ENCODE assay signal across 9 mouse cellular contexts in the genomic region with DNA sequence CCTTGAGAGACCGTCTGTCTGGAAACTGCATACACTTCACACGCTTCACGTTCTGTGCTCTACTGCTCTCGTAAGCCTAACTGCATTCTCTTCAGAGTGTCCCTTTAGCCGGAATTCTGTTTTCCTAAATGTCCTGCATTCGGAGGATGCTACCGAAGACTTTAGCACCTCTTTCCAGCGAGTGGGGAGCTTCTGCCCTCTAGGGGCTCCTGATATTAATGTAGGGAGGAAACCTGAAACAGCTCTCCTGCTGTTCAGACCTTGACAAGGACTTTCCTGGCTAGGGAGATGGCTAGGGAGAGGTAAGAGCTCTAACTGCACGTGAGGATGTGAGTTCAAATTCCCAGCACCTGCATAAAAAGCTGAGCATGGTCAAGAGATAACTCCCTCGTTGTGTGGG. TPM values are rescaled to one million over a fixed set of nuclear protein-coding genes. Genes with fewer than 3 reads are reported as not detected.
A peak's percentile ranks its signal among the peaks of the same experiment; 100 is the strongest.
DNase-seq lines count a peak whose midpoint lies in the region; ATAC-seq and TF ChIP-seq lines count a peak whose summit lies in the region.
"Had no signal": no experiment of that assay in that cellular context is flagged by ENCODE, and none has a peak within 500 bp of the region (broad histone marks: within the 10 kb centered on the region; RNA-seq: fewer than 3 reads in every experiment).

No protein-coding gene starts in this region.

- ATAC-seq in liver, postnatal 0 days: no peak
- ATAC-seq in liver, embryonic 12.5 days: no peak
- no peak for ATAC-seq in forebrain, embryonic 12.5 days (ENCODE audit: low FRiP score)

- H3K4me2 ChIP-seq in liver, postnatal 0 days (ENCODE audit: low read depth, low read length): no peak overlapping the region
- no peak overlapping the region for H3K4me2 ChIP-seq in liver, embryonic 12.5 days
- H3K4me2 ChIP-seq in forebrain, embryonic 12.5 days: no peak overlapping the region

- no peak overlapping the region for H3K4me3 ChIP-seq in liver, postnatal 0 days (ENCODE audit: low read depth, low read length)
- no peak overlapping the region for H3K4me3 ChIP-seq in liver, embryonic 12.5 days
- H3K4me3 ChIP-seq in kidney, adult 2 months (ENCODE audit: insufficient read depth, low read depth, low read length): no peak overlapping the region
- no peak overlapping the region for H3K4me3 ChIP-seq in forebrain, embryonic 12.5 days (replicated peaks)
- H3K4me3 ChIP-seq: erythroblast, embryonic 14.5 days had no signal

- H3K27ac ChIP-seq in liver, postnatal 0 days (ENCODE audit: low read depth): no peak overlapping the region
- no peak overlapping the region for H3K27ac ChIP-seq in liver, embryonic 12.5 days
- H3K27ac ChIP-seq in kidney, adult 2 months (ENCODE audit: insufficient read depth, low read depth, low read length): peak overlapping the region; percentile 69; the same call in 1 of the 2 replicates
- H3K27ac ChIP-seq in forebrain, embryonic 12.5 days: no peak overlapping the region

- H3K27me3 ChIP-seq in liver, postnatal 0 days (ENCODE audit: insufficient read depth, low read length): no peaks in the 10 kb centered on the region
- no peaks in the 10 kb centered on the region for H3K27me3 ChIP-seq in liver, embryonic 12.5 days (replicated peaks)
- no peaks in the 10 kb centered on the region for H3K27me3 ChIP-seq in kidney, adult 2 months (replicated peaks; ENCODE audit: control insufficient read depth, insufficient read depth, low read length)
- no peaks in the 10 kb centered on the region for H3K27me3 ChIP-seq in forebrain, embryonic 12.5 days

- peak; percentile 53 to 69 for DNase-seq in adrenal gland, adult (ENCODE audit: inconsistent age in 2 of 2, low spot score in 1 of 2)
- DNase-seq in adrenal gland, postnatal 25 days: no peak
- peak; percentile 27 for DNase-seq in liver, postnatal 0 days
- peak; percentile 47 for DNase-seq in kidney, adult 2 months
- peak; percentile 41 for DNase-seq in thymus, postnatal 0 days (ENCODE audit: low spot score)
- DNase-seq in urinary bladder, postnatal 36 days (ENCODE audit: low spot score in 2 of 2): no peak

- no peak for TF ChIP-seq POLR2A in kidney, adult 2 months (IDR thresholded peaks at IDR 0.05; ENCODE audit: low read depth, low read length)

- H3K9ac ChIP-seq in liver, postnatal 0 days (replicated peaks): no peak overlapping the region
- H3K9ac ChIP-seq in liver, embryonic 12.5 days: no peak overlapping the region
- H3K9ac ChIP-seq in forebrain, embryonic 12.5 days: no peak overlapping the region

- 64% methylated on average over 10 of the region's 10 CpGs for WGBS in liver, postnatal 0 days (ENCODE audit: insufficient replicate concordance)
- 68% methylated on average over 10 of the region's 10 CpGs for WGBS in liver, embryonic 12.5 days (ENCODE audit: insufficient replicate concordance)
- WGBS in kidney, adult 2 months: 22% methylated on average over 10 of the region's 10 CpGs
- 68% methylated on average over 10 of the region's 10 CpGs for WGBS in forebrain, embryonic 12.5 days

- TF ChIP-seq CTCF in liver, postnatal 0 days (IDR thresholded peaks at IDR 0.05; ENCODE audit: low read depth): peak; percentile 73
- peak; percentile 61 for TF ChIP-seq CTCF in kidney, adult 2 months (conservative IDR thresholded peaks at IDR 0.05; ENCODE audit: insufficient read depth, insufficient read length, low read depth, low read length)

- no peaks in the 10 kb centered on the region for H3K9me3 ChIP-seq in liver, postnatal 0 days (ENCODE audit: low read length)
- no peaks in the 10 kb centered on the region for H3K9me3 ChIP-seq in liver, embryonic 12.5 days (replicated peaks)
- H3K9me3 ChIP-seq in forebrain, embryonic 12.5 days: no peaks in the 10 kb centered on the region

- no peak for TF ChIP-seq EP300 in liver, postnatal 0 days (IDR thresholded peaks at IDR 0.05; ENCODE audit: low read depth)

- peaks cover 38% of the 10 kb centered on the region for H3K36me3 ChIP-seq in liver, postnatal 0 days (replicated peaks; ENCODE audit: insufficient read depth, low read length)
- peaks cover 61% of the 10 kb centered on the region for H3K36me3 ChIP-seq in liver, embryonic 12.5 days
- H3K36me3 ChIP-seq in kidney, adult 2 months (ENCODE audit: control insufficient read depth, insufficient read depth, low read length): peaks cover 8% of the 10 kb centered on the region; the same call in 1 of the 2 replicates
- peaks cover 68% of the 10 kb centered on the region for H3K36me3 ChIP-seq in forebrain, embryonic 12.5 days (replicated peaks)

- H3K4me1 ChIP-seq in liver, postnatal 0 days (ENCODE audit: insufficient read depth): peaks cover 5% of the 10 kb centered on the region; the same call in 1 of the 2 replicates
- H3K4me1 ChIP-seq in liver, embryonic 12.5 days: no peaks in the 10 kb centered on the region
- peaks cover under 1% of the 10 kb centered on the region for H3K4me1 ChIP-seq in kidney, adult 2 months (ENCODE audit: control insufficient read depth, insufficient read depth, low read length)
- no peaks in the 10 kb centered on the region for H3K4me1 ChIP-seq in forebrain, embryonic 12.5 days

RNA-seq across cellular contexts. Expression of gene Smarcc2, which starts 18.6 kb away (rescaled TPM):
- total RNA-seq in adrenal gland, postnatal 25 days (2021): 107 and 125 TPM in 2 replicates
- 13.4 and 14.7 TPM in 2 replicates for polyA plus RNA-seq in liver, postnatal 0 days (2015; fragmentation: Nextera tagmentation; extraction: Ambion mirVana)
- polyA plus RNA-seq in liver, embryonic 12.5 days (2016; fragmentation: Nextera tagmentation; extraction: Ambion mirVana): 34.9 and 40.3 TPM in 2 replicates
- polyA plus RNA-seq in kidney, adult 2 months (2012; rRNA removed): 81.3 and 81.4 TPM in 2 replicates
- 37.2 and 41.7 TPM in 2 replicates for polyA plus RNA-seq in thymus, postnatal 0 days (2015; fragmentation: Nextera tagmentation; extraction: Ambion mirVana)
- polyA plus RNA-seq in forebrain, embryonic 12.5 days (2016; fragmentation: Nextera tagmentation; extraction: Ambion mirVana): 189 and 210 TPM in 2 replicates

RNA-seq across cellular contexts. Expression of gene Rnf41, which starts 28.9 kb away (rescaled TPM):
- total RNA-seq in adrenal gland, postnatal 25 days (2021): 35.9 and 44.4 TPM in 2 replicates
- 7.2 and 7.3 TPM in 2 replicates for polyA plus RNA-seq in liver, postnatal 0 days (2015; fragmentation: Nextera tagmentation; extraction: Ambion mirVana)
- 14.2 and 14.8 TPM in 2 replicates for polyA plus RNA-seq in liver, embryonic 12.5 days (2016; fragmentation: Nextera tagmentation; extraction: Ambion mirVana)
- polyA plus RNA-seq in kidney, adult 2 months (2012; rRNA removed): 19.5 and 19.6 TPM in 2 replicates
- 30.0 and 31.7 TPM in 2 replicates for polyA plus RNA-seq in thymus, postnatal 0 days (2015; fragmentation: Nextera tagmentation; extraction: Ambion mirVana)
- polyA plus RNA-seq in forebrain, embryonic 12.5 days (2016; fragmentation: Nextera tagmentation; extraction: Ambion mirVana): 61.9 and 62.0 TPM in 2 replicates

RNA-seq across cellular contexts. Expression of gene Nabp2, which starts 29.1 kb away (rescaled TPM):
- total RNA-seq in adrenal gland, postnatal 25 days (2021): 74.6 and 75.0 TPM in 2 replicates
- polyA plus RNA-seq in liver, postnatal 0 days (2015; fragmentation: Nextera tagmentation; extraction: Ambion mirVana): 33.7 and 33.8 TPM in 2 replicates
- 64.1 and 66.1 TPM in 2 replicates for polyA plus RNA-seq in liver, embryonic 12.5 days (2016; fragmentation: Nextera tagmentation; extraction: Ambion mirVana)
- 33.2 and 37.8 TPM in 2 replicates for polyA plus RNA-seq in kidney, adult 2 months (2012; rRNA removed)
- polyA plus RNA-seq in thymus, postnatal 0 days (2015; fragmentation: Nextera tagmentation; extraction: Ambion mirVana): 59.0 and 68.0 TPM in 2 replicates
- 141 and 155 TPM in 2 replicates for polyA plus RNA-seq in forebrain, embryonic 12.5 days (2016; fragmentation: Nextera tagmentation; extraction: Ambion mirVana)

RNA-seq across cellular contexts. Expression of gene Slc39a5, which starts 39.4 kb away (rescaled TPM):
- not detected in 2 replicates for total RNA-seq in adrenal gland, postnatal 25 days (2021)
- 59.0 and 64.1 TPM in 2 replicates for polyA plus RNA-seq in liver, postnatal 0 days (2015; fragmentation: Nextera tagmentation; extraction: Ambion mirVana)
- 22.7 and 23.0 TPM in 2 replicates for polyA plus RNA-seq in liver, embryonic 12.5 days (2016; fragmentation: Nextera tagmentation; extraction: Ambion mirVana)
- 114 and 137 TPM in 2 replicates for polyA plus RNA-seq in kidney, adult 2 months (2012; rRNA removed)
- polyA plus RNA-seq in thymus, postnatal 0 days (2015; fragmentation: Nextera tagmentation; extraction: Ambion mirVana): 0.38 and 0.44 TPM in 2 replicates
- not detected in 2 replicates for polyA plus RNA-seq in forebrain, embryonic 12.5 days (2016; fragmentation: Nextera tagmentation; extraction: Ambion mirVana)

RNA-seq across cellular contexts. Expression of gene Myl6, which starts 53.5 kb away (rescaled TPM):
- total RNA-seq in adrenal gland, postnatal 25 days (2021): 791 and 820 TPM in 2 replicates
- 437 and 442 TPM in 2 replicates for polyA plus RNA-seq in liver, postnatal 0 days (2015; fragmentation: Nextera tagmentation; extraction: Ambion mirVana)
- 533 and 540 TPM in 2 replicates for polyA plus RNA-seq in liver, embryonic 12.5 days (2016; fragmentation: Nextera tagmentation; extraction: Ambion mirVana)
- 897 and 1,416 TPM in 2 replicates for polyA plus RNA-seq in kidney, adult 2 months (2012; rRNA removed)
- polyA plus RNA-seq in thymus, postnatal 0 days (2015; fragmentation: Nextera tagmentation; extraction: Ambion mirVana): 963 and 1,020 TPM in 2 replicates
- 660 and 684 TPM in 2 replicates for polyA plus RNA-seq in forebrain, embryonic 12.5 days (2016; fragmentation: Nextera tagmentation; extraction: Ambion mirVana)

Comparison
In these comparisons a context has a peak if more than half of its experiments do, and no peak if none do; other contexts are left out.
1. DNase-seq: peak in adrenal gland, adult (2 of 2), liver, postnatal 0 days (single experiment), kidney, adult 2 months (single experiment) and thymus, postnatal 0 days (single experiment); none in adrenal gland, postnatal 25 days (single experiment) and urinary bladder, postnatal 36 days (0 of 2).